Mouse (Mus musculus) cerebellum, adult 8-10 months (tissue): ENCODE measurements around the gene Gemin6.
A peak's percentile ranks its signal among the peaks of the same experiment; 100 is the strongest.
"Not testable (repeated sequence)": the region's sequence is repeated elsewhere in the genome, so short reads cannot be mapped to it uniquely, and the experiment has no call there.

Experiments
- DNase-seq: peaks from one replicate; pipeline ENCODE4 v3.0.0; 2022

Gene Gemin6

DNA sequence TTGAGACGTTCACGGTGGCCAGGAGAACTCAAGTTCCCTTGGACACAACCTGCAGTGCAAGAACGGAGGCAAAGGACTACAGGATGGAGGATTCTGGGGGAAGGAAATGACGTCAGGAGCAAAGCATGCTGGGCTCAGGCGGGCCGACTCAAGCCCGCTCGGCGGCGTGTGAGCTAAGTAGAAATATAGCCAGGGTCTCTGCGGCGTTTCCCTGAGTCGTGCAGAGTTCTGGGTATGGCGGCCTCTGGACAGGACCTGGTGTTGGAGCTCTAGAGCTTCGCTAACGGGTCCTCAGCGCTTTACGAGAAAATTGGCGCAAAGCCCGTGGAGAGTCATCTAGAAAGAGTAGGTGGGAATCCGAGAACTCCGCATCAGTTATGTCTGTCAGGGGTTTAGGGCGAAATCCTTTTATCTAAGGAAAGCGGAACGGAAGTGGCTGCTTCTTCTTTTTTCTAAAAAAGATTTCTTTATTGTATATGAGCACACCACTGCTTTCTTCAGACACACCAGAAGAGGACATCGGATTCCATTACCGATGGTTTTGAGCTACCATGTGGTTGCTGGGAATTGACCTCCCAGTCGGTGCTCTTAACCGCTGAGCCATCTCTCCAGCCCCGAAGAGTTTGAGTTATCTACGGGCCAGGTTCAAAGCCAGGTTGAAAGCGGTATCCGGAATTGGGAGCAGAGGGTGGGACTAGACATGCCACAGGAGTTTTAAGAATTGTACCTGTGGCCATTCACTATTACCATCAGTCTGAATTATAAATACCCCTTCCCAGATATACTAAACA lies at the start of gene Gemin6:
Gene Gemin6, plus strand, starts transcription at position 116 of the 791 bp plus-strand sequence.
- peak; percentile 81 for DNase-seq

- no peak for DNase-seq
Measured at GRCm38 (mm10) chr17:80174699-80175385, 49.4 kb upstream of the Gemin6 start.

DNA sequence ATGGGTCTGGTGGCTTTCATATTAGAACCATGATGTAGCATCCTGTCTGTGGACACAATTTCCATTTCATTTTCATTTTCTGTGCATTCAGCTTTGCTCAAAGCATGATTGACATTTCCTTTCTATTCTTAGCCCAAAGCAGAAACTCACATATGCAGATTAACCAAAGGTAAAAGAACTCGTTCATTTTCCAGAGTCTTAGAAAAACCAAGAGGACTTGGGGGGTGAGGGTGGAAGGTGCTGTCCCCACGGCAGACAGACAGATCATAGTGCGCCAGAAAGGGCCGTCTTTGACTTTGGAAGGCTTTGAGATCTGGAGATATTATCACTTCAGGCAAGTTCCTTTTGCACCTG lies 48.9 kb upstream of the Gemin6 start:
- no peak for DNase-seq

DNA sequence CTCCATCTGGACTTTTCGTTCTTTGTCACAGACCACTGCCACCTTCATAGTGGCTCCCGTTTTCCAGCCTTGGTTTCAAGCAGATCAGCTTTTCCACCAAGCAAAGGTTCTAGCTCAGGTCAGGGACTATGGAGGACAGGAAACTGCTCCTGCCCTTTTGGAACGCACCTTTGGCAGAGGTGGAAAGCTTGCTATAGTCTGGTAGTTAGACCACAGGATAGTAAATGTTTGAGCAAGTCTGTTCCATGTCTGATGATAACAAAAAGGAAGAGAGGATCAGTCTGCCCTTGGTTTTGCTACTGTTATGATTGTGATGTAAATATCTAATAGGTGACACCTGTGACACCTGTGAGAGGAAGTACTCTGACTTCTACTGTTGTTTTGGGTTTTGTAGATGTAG lies 48.3 kb upstream of the Gemin6 start:
- DNase-seq = no peak

DNA sequence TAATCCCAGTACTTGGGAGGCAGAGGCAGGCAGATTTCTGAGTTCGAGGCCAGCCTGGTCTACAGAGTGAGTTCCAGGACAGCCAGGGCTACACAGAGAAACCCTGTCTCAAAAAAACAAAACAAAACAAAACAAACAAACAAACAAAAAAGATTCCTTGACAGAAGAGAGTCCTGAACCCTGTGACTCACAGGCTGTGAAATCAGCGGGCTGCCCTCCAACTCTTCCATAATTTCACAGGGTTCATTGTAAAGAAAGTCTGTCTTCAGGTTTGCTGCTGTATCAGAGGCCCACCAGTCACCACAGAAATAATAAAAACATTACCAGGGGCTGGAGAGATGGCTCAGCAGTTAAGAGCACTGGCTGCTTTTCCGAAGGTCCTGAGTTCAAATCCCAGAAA lies 45.4 kb upstream of the Gemin6 start:
- not testable (repeated sequence) for DNase-seq

- DNase-seq = peak; percentile 70
Measured at GRCm38 (mm10) chr17:80179959-80180358, 44.3 kb upstream of the Gemin6 start.

- DNase-seq = no peak
Measured at GRCm38 (mm10) chr17:80180468-80180867, 43.8 kb upstream of the Gemin6 start.

DNA sequence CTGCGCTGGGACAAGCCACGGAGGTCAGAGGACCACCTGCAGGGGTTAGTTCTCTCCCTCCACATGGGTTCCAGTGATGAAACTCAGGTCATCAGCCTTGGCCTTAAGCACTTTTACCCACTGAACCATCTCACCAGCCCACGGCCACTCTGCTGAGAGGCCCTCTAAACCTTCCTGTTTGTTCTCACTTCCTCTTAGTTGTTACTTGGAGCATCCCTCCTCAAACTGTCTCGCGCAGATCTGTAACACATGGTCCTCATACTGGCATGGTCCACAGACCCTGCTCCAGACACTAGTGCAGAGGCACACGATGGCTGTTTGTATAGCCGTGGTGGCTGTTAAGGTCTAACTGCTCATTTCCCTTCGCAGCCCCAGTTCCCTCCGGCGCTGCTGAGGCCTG lies 40.6 kb upstream of the Gemin6 start:
- no peak for DNase-seq

- DNase-seq = peak; percentile 24
Measured at GRCm38 (mm10) chr17:80193075-80193474, 31.2 kb upstream of the Gemin6 start.

DNA sequence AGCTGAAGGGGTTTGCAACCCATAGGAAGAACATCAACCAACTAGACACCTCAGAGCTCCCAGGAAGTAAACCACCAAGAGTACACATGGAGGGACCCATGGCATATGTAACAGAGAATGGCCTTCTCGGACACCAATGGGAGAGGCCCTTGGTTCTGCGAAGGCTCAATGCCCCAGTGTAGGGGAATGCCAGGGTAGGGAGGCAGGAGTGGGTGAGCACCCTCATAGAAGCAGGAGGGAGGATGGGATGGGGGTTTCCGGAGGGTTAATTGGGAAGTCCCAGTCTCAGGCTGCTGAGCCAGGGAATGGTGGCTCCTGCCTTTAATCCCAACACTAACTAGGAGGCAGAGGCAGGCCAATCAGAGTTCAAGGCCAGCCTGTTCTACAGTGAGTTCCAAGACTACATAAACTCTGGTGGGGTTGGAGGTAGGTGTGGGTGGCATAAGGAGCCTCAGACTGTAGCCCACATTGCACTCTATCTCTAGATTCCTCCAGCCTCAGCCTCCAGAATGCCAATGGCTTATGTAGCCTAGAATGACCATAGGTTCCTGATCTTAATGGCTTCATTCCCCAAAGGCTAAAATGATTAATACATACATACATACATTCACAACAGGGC lies 25.0 kb upstream of the Gemin6 start:
- no peak for DNase-seq

DNA sequence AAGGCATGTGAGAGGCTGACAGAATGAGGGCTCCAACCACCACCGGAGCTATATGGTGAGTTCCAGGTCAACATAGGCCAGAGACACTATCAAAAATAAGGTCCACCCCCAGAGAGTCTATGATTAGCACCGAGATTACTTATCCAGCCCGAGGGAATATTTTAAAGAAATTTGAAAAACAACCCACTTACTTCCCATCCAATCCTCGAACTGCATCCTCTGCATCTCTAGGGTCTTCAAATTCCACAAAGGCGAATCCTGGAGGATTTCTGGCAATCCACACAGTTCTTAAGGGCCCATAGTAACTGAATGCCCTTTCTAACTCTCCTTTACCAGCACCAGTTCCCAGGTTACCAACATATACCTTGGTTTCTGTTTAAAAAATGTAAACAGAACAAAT lies 18.6 kb upstream of the Gemin6 start:
- DNase-seq = no peak

DNA sequence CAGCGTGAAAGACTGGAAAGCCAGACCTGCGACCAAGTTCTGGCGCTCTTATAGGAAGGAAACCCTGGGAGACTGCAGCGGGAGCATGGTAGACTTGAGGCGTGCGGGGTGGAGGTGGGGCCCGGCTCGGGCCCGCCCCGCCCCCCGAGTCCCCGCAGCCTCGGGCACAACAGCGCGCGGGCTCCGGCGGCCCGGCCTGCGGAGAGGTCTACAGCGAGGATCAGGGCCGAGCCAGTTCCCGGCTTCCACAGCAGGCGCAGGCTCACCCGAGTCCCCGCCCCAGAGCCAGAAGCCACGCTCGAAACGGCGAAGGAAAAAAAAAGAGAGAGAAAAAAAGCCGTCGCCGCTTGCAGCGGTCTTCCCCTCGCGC lies 18.0 kb upstream of the Gemin6 start:
- no peak for DNase-seq

DNA sequence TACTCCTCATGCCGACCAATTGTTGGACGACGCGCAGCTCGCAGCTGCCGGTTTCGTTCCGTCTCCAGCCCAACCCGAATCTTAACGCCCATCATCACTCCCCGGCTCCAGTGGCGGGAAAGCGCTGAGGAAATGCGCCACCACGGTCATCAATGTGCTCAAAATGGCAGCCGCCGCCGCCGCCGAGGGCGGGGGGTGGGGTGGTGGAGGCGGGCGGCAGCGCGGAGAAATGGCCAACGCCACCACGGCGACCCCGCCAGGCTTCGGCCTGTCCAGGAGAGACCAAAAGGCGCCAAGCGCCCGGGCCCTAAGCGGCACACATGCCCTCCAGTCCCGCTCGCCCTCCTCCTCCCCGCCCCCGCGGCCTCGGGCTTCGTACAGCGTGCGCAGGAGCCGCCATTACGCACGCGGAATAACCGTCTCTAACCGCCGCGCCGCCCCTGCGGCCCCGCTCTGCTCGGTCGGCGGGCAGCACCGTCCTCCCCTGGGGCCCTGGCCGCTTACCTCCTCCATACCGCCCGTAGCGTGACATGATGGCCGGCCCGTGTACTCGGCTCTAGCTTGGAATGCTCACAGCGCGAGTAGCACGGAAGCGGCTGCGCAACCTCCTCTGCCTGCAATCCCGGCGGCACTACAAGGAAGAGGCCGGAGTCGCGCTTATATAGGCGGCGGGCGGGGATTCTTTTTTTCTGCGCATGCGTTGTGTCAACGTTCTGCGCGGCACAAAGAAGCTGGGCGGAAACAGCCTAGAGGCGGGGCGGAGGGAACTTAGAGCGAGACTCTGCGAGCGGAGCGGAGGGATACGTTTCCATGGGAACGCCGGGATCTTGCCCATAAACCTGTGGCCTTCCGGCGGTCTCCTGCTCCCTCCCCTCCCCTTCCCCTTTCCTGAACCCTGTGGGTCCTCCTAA lies 17.3 kb upstream of the Gemin6 start, which contains the start of the genes Srsf7 and Ttc39d:
Gene Srsf7, minus strand, starts transcription at position 637 of the 911 bp plus-strand sequence.
Gene Ttc39d, plus strand, starts transcription at position 790 of the 911 bp plus-strand sequence.
- peak; percentile 99 for DNase-seq

DNA sequence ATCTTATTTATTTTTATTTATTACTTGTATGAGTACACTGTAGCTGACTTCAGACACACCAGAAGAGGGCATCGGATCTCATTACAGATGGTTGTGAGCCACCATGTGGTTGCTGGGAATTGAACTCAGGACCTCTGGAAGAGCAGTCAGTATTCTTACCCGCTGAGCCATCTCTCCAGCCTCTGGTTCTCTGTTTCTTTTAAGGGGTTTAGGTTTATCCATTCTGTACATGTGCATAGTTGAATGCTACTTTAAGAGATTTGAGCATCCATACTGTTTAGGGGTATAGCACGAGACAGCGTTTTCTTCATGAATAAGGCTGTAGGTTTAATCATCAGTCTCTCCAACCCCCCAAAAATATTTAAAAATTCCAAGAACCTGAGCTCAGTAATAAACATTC lies 10.2 kb upstream of the Gemin6 start:
- not testable (repeated sequence) for DNase-seq

DNA sequence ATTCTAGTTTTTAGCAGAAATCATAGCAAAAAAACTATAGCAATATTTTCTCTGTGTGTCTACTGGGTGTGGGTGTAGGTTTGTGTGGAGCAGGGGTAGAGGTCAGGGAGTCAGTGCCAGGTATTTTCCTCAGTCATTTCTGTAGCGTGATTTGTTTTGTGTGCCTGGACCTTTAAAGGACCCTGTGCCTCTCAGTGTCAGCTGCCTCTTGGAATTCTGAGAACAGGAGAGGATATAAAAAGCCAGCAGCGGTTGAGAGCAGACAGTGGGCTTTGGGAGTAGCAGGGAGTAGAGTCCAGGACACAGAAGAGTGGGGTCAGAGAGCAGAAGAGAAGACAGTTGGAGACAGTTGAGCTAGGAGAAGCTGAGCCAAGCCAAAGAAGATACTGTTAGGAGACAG lies 4.1 kb upstream of the Gemin6 start:
- no peak for DNase-seq

GRCm38 (mm10) chr17:80221202-80221601 lies 3.0 kb upstream of the Gemin6 start:
- no peak for DNase-seq

DNA sequence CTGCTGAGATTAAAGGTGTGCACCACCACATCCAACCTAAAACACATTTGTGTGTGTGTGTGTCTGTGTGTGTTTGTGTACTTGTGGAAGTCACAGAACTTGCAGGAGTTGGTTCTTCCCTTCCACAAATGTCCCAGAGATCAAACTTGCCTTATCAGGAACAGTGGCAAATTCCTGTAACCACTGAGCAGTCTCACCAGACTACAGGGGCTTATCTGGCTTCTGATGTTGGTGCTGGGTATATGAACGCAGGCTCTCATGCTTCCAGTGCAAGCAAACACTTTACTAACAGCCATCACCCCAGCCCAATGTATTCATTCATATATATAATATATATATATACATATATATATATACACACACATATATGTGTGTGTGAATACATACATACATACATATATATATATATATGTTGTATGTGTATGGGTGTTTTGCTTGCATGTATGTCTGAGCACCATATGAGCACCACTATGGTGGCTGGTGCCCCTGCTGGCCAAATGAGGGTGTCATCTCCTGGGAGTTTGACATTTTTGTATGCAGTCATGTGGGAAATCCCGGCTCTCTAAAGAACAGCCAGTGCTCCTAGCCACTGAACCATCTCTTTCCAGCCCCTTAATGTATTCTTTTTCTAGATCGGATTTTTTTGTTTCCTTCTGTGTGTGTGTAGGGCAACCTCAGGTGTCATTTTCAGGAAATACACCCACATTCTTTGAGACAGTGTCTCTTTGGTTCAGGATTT lies 2.2 kb upstream of the Gemin6 start:
- DNase-seq = no peak

- no peak for DNase-seq
Measured at GRCm38 (mm10) chr17:80223829-80224228, 412 bp upstream of the Gemin6 start.

DNA sequence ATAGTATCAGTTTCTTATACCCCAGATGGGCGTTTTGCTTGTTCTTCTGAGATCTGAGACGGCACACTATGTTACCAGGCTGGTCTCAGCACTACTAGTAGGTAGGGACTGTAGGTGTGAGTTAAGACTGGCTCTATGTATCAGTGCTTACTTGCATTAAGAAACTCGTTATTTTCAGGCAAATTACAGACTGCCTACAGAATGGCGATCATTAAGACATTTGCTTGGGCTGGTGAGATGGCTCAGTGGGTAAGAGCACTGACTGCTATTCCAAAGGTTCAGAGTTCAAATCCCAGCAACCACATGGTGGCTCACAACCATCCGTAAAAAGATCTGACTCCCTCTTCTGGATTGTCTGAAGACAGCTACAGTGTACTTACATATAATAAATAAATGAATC lies 901 bp downstream of the Gemin6 start:
- not testable (repeated sequence) for DNase-seq

GRCm38 (mm10) chr17:80229396-80229795 lies 5.2 kb downstream of the Gemin6 start:
- no peak for DNase-seq

DNA sequence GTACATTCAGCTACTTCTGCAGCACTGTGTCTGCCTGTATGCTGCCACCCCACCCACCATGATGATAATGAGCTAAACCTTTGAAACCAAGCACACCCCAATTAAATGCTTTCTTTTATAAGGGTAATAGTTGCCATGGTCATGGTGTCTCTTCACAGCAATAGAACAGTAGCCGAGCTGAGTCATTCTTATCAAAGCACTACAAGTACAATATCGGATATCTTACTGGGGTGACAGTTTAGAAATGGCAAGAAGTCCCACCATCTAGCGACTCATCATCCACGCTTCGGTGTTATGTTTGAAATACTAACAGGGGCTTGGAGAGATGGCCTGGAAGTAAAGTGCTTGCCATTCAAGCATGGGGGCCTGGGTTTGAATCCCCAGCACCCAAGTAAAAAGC lies 9.6 kb downstream of the Gemin6 start:
- no peak for DNase-seq

GRCm38 (mm10) chr17:80234376-80234775 lies 10.1 kb downstream of the Gemin6 start:
- DNase-seq = no peak
